Mouse (Mus musculus) left cerebral cortex, adult 9 months (tissue): Measurements from ENCODE around the gene Cd69.

ENCODE experiments used
- DNase-seq, 2 experiments: peaks; one replicate each; pipeline ENCODE4 v3.0.0; 2022; ENCODE audit warnings: low spot score in 2 of 2

The Cd69 gene

DNA sequence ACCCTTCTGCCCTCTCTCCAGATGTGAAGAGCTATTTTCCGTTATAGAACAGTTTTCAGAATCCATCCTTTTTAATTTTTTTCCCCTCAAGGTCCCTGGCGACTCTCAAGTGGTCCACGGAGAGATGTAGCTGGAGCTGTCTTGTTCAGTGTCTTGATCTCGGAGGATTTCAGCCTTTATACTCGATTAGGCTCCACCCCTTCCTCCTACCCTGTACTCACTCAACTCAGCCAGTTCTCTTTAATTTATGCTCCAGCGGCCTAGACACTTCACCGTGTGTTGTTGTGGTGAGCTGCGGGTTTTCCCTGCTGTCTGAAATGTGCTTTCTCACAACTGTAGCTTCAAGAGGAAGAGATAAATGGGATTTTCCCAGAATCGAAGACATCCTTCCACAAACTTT, at the start of gene Cd69:
Gene Cd69, minus strand, starts transcription at position 217 of the 400 bp plus-strand sequence.
- no peak for DNase-seq

- no peak for DNase-seq
Observed at GRCm38 (mm10) chr6:129319331-129319730, 44.1 kb upstream of the Cd69 start.

DNA sequence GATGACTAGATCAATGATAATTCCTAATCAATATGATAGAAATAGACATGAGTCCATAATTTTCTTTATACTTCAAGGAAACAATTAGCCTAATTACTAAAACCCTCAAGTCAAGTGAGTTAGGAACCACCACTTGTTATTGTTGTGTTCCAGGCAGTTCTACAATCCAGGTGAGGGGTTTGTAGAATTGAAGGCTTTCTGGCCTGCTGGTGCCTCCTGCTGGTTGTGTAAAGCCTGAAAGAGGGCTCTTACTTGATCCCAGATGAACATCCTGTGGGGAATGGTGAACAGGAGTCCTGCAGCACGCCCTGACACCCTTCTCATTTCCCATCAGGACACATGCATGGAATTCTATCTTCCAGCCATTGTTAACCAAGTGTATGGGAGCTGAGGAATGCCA, 43.2 kb upstream of the Cd69 start:
- no peak for DNase-seq

DNA sequence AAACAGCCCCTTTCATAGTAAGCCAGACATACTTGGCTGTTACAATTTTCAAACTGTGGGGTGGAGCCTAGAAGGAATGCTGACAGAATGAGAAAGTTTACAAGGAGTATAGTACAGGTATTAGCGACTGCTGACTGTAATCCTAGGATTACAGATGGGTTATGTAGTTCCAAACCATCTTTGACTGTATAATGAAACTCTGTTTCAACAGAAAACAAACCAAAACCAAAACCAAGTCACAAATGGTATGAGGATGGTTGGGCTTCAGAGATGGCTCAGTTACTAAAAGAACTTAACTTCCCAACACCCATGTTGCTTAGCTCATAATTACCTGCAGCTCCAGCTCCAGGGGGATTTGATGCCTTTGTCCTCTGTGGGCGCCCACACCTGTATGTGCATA, 41.2 kb upstream of the Cd69 start:
- DNase-seq = no peak

DNA sequence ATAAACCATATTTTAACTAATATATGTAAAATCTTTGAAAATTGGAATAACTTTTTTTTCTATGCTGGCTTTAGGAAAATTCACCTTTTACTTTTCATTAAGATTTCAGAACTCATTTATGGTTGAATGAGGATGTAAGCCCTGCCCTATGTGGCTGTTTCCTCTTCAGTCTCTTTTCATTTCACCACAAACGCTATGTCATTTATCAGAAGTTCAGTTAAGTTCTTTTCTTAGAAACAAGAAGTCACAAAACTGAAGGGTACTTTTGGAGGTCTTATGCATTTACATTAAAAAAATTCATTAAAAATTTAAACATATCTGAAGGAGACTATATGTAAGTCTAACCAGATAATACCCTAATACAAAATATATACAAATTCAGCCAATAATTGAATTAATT, 40.5 kb upstream of the Cd69 start:
- no peak for DNase-seq

DNA sequence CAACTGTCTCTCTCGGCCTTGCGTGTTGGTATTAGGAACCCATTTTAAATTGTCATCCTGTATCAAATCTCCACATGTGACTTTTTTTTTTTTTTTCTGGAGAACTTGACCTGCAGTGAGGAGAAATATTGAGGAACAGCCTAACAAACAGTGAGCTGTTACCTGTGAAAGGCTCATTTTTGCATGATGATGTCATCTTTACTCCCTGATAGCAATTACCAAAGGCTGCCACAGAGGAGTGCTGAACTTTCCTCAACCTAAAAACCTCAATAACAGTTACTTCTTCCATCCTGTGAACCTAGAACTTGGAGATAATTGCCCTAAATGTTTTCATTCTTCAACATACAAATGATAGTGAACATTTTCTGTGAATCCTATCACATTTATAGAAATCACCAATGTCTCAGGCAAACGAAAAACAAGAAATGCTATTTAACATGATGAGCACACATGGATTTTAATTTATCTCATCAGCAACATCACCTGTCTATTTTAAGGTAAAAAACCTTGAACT, 39.5 kb upstream of the Cd69 start:
- no peak for DNase-seq

DNA sequence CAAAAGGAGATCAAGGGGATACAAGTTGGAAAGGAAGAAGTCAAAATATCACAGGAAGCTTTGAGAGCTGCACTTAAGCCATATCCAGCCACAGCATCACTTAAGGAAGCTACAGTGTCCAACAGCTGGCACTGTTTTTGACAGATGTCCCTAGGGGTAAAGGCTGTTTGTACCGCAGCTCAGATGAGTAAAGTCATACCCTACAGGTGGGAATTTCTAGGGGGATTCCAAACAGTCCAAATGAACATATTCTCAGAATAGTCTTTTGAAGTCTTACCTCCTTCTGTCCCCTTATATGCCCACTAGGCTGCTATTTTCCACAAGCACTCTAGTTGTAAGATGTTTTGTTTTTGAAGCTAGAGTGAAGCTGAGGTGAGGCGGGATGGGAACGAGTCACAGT, 37.3 kb upstream of the Cd69 start:
- no peak for DNase-seq

GRCm38 (mm10) chr6:129304180-129304579, 28.9 kb upstream of the Cd69 start:
- no peak for DNase-seq

DNA sequence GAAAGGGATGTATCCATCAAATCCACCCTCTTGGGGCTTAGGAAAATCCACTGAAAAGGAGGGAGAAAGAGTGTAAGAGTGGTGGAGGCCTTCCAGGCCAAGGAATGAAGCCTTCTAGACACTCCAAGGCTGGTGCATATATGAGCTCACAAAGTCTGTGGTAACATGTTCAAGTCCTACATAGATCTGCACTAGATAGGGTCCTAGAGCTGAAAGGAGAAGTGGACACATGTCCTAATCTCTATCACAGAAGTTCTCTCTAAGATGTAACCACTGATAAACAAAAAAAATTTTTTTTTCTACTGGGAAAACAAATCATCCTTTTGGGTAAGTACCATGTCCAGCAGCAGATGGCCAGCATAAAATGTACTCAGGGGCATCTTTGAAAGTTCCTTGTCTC, 13.5 kb upstream of the Cd69 start:
- no peak for DNase-seq

DNA sequence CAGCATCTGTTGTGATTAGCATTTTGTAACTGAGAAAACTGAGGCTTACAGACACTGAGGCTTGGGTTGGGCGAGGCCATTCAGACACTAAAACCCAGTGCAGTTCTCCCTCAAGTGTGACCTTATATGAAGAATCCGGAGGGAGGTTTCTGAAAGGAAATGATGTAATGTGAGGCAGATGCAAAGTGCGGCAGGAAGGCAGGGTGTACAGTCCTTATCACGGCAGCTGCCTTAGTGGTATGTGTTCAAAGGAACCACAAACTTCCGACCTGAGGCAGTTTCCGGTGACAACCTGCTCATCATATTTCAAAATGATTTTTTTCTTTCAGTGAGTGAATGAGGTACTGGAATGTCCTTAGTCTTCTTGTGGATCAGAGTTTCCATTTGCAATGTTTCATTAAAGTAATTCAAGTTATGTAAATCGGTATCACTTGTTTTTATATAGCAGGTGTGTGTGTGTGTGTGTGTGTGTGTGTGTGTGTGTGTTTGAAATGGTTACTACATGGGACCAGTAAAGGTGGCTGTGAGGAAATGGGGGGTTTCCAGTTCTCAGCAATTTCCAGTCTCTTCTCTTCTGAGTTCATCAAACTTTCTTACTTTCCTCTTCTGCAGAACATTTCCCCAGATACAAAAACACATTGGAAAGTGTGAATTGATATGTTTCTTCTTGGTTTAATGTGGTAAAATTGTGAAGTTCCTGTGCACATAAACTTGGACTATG, 9.3 kb upstream of the Cd69 start:
- DNase-seq = no peak

DNA sequence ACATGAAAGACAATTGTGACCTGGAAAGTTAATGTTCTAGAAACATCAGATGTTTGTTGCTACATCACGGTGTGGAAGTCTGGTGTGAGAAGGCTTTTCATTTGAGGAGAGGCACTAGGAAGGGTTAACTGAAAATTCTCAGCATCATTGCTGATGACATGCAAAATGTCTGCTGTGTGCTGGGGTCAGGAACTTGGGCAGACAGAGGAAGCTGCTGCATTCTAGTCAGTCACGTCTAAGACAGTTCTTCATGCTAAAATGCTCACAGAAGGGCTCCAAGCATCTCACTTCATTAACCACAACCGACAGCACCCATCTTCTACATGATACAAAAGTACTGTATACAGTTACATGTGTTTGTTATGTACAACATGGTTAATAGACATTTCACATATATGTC, 8.0 kb upstream of the Cd69 start:
- DNase-seq = no peak

DNA sequence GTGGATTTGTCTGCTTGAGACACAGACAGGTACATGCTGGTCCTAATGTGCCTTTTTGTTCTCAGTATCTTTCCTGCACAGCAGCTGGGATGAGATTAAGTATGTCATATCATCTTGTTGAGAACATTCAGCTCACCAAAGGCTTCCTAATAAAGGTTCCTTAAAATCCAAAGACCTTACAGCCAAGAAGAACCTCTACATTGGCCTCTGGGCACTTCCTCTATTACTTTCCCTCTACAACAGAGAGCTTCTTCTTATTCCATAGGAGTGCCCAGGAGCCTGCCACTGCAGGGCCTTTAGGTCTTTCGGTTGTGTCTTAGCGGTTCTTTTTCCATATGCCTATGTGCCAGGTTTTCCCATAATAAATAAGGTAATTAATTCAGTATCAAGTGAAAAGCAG, 1.2 kb upstream of the Cd69 start:
- DNase-seq = no peak

GRCm38 (mm10) chr6:129275624-129276203, 478 bp upstream of the Cd69 start:
- no peak for DNase-seq

GRCm38 (mm10) chr6:129274476-129274875, 760 bp downstream of the Cd69 start:
- no peak for DNase-seq

- no peak for DNase-seq
Observed at GRCm38 (mm10) chr6:129273662-129274061, 1.6 kb downstream of the Cd69 start.

DNA sequence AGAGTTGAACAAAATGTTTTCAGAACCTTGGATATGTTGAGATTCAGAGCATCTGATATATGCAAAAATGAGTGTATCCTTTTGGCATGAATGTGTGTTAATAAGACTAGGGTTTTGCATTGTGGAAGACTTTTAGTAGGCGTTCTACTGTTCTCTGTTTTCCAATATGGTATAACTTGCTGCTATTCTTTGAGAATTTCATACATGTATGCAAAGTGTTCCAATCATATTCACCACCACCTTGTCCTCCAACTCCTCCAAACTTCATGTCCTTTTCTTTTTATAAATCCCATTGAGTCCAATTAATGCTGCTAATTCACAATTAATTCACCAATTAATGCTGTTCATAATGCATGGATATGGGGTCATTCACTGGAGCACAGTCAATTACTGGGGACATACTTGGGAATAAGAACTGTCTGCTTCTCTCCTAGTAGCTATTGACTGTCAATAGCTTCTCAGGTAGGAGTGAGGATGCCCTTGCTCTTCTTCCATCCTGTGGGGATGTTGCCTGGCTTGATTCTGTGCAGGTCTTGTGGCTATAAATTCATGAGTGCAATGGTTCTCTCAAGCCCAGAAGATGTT, 8.7 kb downstream of the Cd69 start:
- DNase-seq = no peak

- DNase-seq = no peak
Observed at GRCm38 (mm10) chr6:129265821-129266220, 9.4 kb downstream of the Cd69 start.

DNA sequence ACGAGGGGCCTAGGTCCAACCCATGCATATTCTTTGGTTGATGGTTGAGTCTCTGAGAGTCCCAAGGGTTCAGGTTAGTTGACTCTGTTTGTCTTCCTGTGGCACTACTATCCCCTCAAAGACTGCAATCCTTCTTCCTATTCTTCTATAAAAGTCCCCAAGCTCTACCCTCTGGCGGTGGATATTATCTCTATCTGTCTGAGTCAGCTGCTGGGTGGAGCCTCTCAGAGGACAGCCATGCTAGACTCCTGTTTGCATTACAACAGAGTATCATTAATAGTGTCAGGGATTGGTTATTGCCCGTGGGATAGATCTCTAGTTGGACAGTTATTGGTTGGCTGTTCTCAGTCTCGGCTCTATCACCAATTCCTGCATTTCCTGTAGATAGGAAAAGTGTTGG, 14.3 kb downstream of the Cd69 start:
- DNase-seq = no peak

GRCm38 (mm10) chr6:129260034-129260433, 15.2 kb downstream of the Cd69 start:
- no peak for DNase-seq

- no peak for DNase-seq
Observed at GRCm38 (mm10) chr6:129256018-129256417, 19.2 kb downstream of the Cd69 start.

- no peak for DNase-seq
Observed at GRCm38 (mm10) chr6:129254949-129255602, 20.2 kb downstream of the Cd69 start.

GRCm38 (mm10) chr6:129254314-129254713, 20.9 kb downstream of the Cd69 start:
- DNase-seq = no peak

DNA sequence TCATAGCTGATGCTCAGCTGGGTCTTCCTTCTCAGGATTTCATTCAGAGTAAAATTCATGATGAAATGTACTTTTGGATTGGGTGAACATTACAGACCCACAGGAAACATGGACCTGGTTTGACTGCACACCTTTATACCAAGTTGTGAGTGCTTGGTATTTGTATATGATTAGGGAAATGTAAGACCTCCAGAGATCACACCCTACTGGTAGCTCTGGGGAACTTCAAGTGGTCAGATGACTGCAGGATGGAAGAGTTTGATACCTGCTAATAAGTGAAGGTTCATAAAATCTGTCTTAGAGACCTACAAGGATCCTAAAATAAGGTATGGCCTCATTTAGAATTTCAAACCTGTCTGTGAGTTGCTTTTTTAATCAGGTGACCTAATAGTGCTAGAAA, 27.0 kb downstream of the Cd69 start:
- no peak for DNase-seq
